Mouse (Mus musculus): ENCODE results near the gene B3gnt3. TPM values are rescaled to one million over a fixed set of nuclear protein-coding genes. Genes with fewer than 3 reads are reported as not detected.
A peak's percentile ranks its signal among the peaks of the same experiment; 100 is the strongest.

The B3gnt3 gene
- polyA plus RNA-seq, 1 experiment from 2014 or later, result 0.42 TPM

DNA sequence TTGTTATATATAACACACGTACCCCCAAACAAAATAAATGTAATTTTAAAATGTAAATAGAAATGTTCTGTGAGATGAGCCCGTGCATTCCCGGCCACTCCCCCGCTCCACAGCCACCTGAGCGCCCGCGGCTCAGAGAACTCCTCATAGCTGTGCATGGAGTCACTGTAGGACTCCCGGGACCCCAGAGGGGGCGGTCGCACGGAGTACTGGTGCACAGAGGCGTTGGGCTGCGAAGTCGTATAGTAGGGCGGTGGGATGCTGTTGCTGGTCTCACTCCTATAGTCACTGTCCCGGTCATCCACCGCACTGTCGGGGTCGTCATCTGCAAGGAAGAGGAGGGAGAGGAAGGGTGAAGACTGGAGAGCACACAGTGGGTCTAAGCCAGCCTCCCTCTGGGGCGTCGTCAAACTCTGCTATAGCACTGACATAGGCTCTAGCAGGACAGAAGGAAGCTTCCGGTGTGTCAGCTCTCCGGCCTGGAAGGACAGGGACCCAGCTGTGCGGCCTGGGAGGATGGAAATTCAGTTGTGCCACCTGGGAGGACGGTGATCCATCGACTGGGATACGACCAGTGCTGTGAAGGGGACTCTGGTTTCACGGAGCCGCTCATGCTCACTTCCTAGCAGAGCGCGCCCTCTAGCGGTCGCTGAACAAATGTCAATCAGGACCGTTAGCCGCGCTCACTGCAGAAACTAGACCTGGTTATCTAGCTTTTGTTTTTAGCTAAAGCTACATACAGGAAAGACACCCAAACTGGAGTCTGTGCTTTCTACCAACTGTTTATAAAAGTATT is 41.1 kb downstream of the B3gnt3 start:
- no peaks in the 10 kb centered on the region for H3K9me3 ChIP-seq
- peaks cover under 1% of the 10 kb centered on the region; the same call in 1 of the 2 replicates for H3K4me1 ChIP-seq (replicated peaks)
- H3K36me3 ChIP-seq, result peaks cover 65% of the 10 kb centered on the region
- no peak overlapping the region for H3K4me3 ChIP-seq
- WGBS, result 8% methylated on average over 36 of the region's 36 CpGs
- H3K27ac ChIP-seq (replicated peaks), result no peak overlapping the region
- H3K4me2 ChIP-seq, result no peak overlapping the region
- H3K9ac ChIP-seq, result no peak overlapping the region
- peak; percentile 52 for ATAC-seq (ENCODE audit: low read depth)
- peaks cover 76% of the 10 kb centered on the region for H3K27me3 ChIP-seq

DNA sequence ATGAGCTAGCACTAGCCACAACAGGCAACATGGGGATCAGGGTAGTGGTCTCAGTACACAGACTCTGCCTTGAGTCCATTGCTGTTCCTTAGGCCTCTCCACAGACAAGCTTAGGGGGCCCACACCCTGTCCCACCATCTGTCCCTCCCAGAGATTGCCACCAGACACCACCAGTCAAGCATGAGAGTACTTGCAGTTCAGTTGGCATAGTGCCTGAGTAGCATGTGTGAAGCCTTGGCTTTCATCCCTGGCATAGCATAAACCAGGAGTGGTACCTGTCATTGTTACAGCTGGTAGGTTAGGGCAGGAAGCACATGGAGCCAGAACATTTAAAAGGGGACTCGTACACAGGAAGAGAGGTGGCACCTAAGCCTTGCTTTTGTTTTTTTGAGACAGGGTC is 41.8 kb downstream of the B3gnt3 start:
- Histone ChIP-seq H3K4me3 (no peak overlapping the region), H3K4me2 (no peak overlapping the region), H3K27ac (replicated peaks) (no peak overlapping the region), H3K4me1 (replicated peaks) (0 out of 2 replicates have a peak, but pooled peaks cover 2% of the 10 kb centered on the region), H3K36me3 (peaks cover 68% of the 10 kb centered on the region), H3K9me3 (no peaks in the 10 kb centered on the region), H3K9ac (no peak overlapping the region), H3K27me3 (peaks cover 84% of the 10 kb centered on the region)
- 78% methylated on average over 1 of the region's 1 CpGs for WGBS
- ATAC-seq (ENCODE audit: low read depth), result no peak

DNA sequence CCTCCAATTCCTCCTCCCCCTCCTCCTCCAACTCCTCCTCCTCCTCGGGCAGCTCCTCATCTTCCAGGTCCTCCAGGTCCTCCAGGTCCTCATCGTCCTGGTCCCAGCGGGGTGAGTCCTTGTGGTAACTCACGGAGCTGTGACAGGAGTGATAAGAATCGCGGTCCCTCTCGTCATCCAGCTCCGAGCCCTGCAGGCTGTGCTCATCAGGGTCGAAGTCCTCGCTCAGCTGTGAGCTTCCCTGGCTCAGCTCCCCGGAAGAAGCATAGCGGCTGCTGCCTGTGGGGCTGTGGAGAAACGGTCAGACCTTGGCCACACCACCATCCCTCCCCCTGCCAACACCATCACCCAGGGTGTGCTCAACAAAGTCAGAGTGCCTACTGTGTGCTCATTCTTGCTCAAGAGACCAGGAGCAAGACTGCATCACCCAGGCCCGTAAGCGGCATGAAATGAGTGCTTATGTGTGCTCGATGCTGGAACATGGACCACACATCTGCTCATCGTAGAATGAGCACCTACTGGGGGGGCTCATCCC is 43.0 kb downstream of the B3gnt3 start:
- Histone ChIP-seq H3K4me1 (replicated peaks) (0 out of 2 replicates have a peak, but pooled peaks cover 4% of the 10 kb centered on the region), H3K27me3 (peaks cover 86% of the 10 kb centered on the region), H3K27ac (replicated peaks) (no peak overlapping the region), H3K9ac (no peak overlapping the region), H3K4me2 (no peak overlapping the region), H3K9me3 (no peaks in the 10 kb centered on the region), H3K4me3 (no peak overlapping the region), H3K36me3 (peaks cover 71% of the 10 kb centered on the region)
- 30% methylated on average over 17 of the region's 17 CpGs for WGBS
- ATAC-seq (ENCODE audit: low read depth), result no peak

DNA sequence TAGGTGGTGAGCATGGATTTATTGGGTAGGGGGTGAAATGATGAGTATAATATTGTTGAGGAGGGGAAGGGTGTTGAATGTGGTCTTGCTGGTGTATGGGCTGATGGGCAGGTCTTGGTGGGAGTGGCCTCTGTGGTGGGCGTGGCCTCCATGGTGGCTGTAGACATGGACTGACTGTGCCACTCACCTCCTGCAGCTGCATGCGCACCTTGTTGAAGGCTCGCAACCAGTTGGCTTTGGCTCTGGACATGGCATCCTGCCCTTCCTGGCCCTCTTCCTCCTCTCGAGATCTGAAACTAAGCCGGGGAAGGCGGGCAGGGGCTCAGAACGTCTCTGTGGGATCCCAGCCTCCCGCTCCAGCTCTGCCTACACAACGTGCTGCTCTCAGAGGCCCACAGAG is 43.8 kb downstream of the B3gnt3 start:
- peaks cover 86% of the 10 kb centered on the region for H3K27me3 ChIP-seq
- no peak overlapping the region for H3K4me2 ChIP-seq
- H3K9me3 ChIP-seq, result no peaks in the 10 kb centered on the region
- no peak overlapping the region for H3K9ac ChIP-seq
- 25% methylated on average over 9 of the region's 9 CpGs for WGBS
- H3K4me1 ChIP-seq (replicated peaks), result 0 out of 2 replicates have a peak, but pooled peaks cover 4% of the 10 kb centered on the region
- no peak for ATAC-seq (ENCODE audit: low read depth)
- no peak overlapping the region for H3K27ac ChIP-seq (replicated peaks)
- peaks cover 70% of the 10 kb centered on the region for H3K36me3 ChIP-seq
- H3K4me3 ChIP-seq, result no peak overlapping the region

DNA sequence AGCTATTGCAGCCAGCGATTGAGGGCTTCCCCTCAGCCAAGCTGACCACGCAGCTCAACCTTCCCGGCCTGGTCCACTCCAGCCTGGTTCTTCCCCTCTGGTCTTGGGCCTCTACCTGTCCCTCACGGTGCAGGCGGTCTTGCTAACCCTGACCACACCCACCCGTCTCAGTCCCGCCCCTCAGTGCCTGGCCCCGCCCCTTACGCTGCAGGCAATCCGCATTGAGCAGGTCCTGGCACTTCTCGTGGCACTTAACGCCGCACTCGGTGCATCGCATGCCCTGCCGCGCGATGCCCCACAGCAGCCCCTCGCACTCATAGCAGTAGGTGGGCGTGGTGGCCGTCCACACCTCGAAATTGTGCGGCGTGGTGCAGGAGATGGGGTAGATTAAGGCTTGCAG is 47.0 kb downstream of the B3gnt3 start:
- Histone ChIP-seq H3K36me3 (peaks cover 81% of the 10 kb centered on the region), H3K27ac (replicated peaks) (no peak overlapping the region), H3K4me2 (peak overlapping the region; percentile 32), H3K4me3 (no peak overlapping the region), H3K9ac (0 out of 2 replicates have a peak overlapping the region, but pooled peaks have one; percentile 22), H3K27me3 (peaks cover 79% of the 10 kb centered on the region), H3K9me3 (no peaks in the 10 kb centered on the region), H3K4me1 (replicated peaks) (0 out of 2 replicates have a peak, but pooled peaks cover 4% of the 10 kb centered on the region)
- 3% methylated on average over 24 of the region's 24 CpGs for WGBS
- no peak for ATAC-seq (ENCODE audit: low read depth)

DNA sequence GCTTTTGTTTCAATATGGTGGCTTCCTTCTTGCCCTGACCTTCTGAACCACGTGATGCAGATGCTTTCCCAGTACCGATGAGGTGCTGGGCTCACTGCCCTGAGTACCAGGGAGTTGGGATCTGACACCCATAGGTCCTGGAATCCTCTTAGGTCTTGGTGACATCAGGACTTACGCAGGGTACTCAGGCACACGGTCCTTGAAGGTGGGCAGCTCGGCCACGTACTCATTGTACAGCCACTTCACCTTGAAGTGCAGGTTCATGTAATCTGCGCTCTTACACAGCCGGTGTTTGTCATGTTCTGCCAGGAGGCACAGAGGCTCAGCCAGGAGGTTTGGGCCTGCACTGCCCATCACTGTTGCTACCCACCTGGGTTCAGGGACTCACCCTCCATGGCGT is 56.1 kb downstream of the B3gnt3 start:
- WGBS, result 79% methylated on average over 9 of the region's 9 CpGs
- Histone ChIP-seq H3K27me3 (0 out of 2 replicates have a peak, but pooled peaks cover 15% of the 10 kb centered on the region), H3K27ac (replicated peaks) (no peak overlapping the region), H3K9ac (no peak overlapping the region), H3K9me3 (no peaks in the 10 kb centered on the region), H3K36me3 (peaks cover 82% of the 10 kb centered on the region), H3K4me2 (no peak overlapping the region), H3K4me1 (replicated peaks) (no peaks in the 10 kb centered on the region), H3K4me3 (no peak overlapping the region)
- no peak for ATAC-seq (ENCODE audit: low read depth)

Other genes starting within 250 kb of the B3gnt3 start
- 127 and 145 TPM in 2 replicates for gene Abhd8, start 238.1 kb downstream of the B3gnt3 start, polyA plus RNA-seq (2015; fragmentation: Nextera tagmentation; extraction: Ambion mirVana)
- 208 and 237 TPM in 2 replicates for gene Mrpl34, start 236.8 kb downstream of the B3gnt3 start, polyA plus RNA-seq (2015; fragmentation: Nextera tagmentation; extraction: Ambion mirVana)
- gene Dda1, start 232.6 kb downstream of the B3gnt3 start, polyA plus RNA-seq (2015; fragmentation: Nextera tagmentation; extraction: Ambion mirVana), result 217 and 231 TPM in 2 replicates
- gene Ano8, start 215.8 kb downstream of the B3gnt3 start, polyA plus RNA-seq (2015; fragmentation: Nextera tagmentation; extraction: Ambion mirVana), result 6.1 and 7.8 TPM in 2 replicates
- gene Gtpbp3, start 213.7 kb downstream of the B3gnt3 start, polyA plus RNA-seq (2015; fragmentation: Nextera tagmentation; extraction: Ambion mirVana), result 12.0 and 15.5 TPM in 2 replicates
- 20.8 and 22.2 TPM in 2 replicates for gene Plvap, start 190.0 kb downstream of the B3gnt3 start, polyA plus RNA-seq (2015; fragmentation: Nextera tagmentation; extraction: Ambion mirVana)
- gene Ccdc194, start 176.1 kb downstream of the B3gnt3 start, polyA plus RNA-seq (2015; fragmentation: Nextera tagmentation; extraction: Ambion mirVana), result 0.17 and 0.24 TPM in 2 replicates
- gene Bst2, start 164.3 kb downstream of the B3gnt3 start, polyA plus RNA-seq (2015; fragmentation: Nextera tagmentation; extraction: Ambion mirVana), result 16.0 and 23.4 TPM in 2 replicates
- gene Mvb12a, start 158.9 kb downstream of the B3gnt3 start, polyA plus RNA-seq (2015; fragmentation: Nextera tagmentation; extraction: Ambion mirVana), result 56.2 and 60.7 TPM in 2 replicates
- 0.25 TPM in 1 of 2 replicates, not detected in the other for gene Tmem221, start 142.9 kb downstream of the B3gnt3 start, polyA plus RNA-seq (2015; fragmentation: Nextera tagmentation; extraction: Ambion mirVana)
- not detected in 2 replicates for gene Nxnl1, start 135.2 kb downstream of the B3gnt3 start, polyA plus RNA-seq (2015; fragmentation: Nextera tagmentation; extraction: Ambion mirVana)
- gene Slc27a1, start 132.9 kb downstream of the B3gnt3 start, polyA plus RNA-seq (2015; fragmentation: Nextera tagmentation; extraction: Ambion mirVana), result 81.7 and 82.0 TPM in 2 replicates
- gene Pgls, start 109.6 kb downstream of the B3gnt3 start, polyA plus RNA-seq (2015; fragmentation: Nextera tagmentation; extraction: Ambion mirVana), result 191 and 213 TPM in 2 replicates
- gene Fam129c, start 104.1 kb downstream of the B3gnt3 start, polyA plus RNA-seq (2015; fragmentation: Nextera tagmentation; extraction: Ambion mirVana), result 7.8 and 8.5 TPM in 2 replicates
- 66.8 and 67.2 TPM in 2 replicates for gene Colgalt1, start 90.8 kb downstream of the B3gnt3 start, polyA plus RNA-seq (2015; fragmentation: Nextera tagmentation; extraction: Ambion mirVana)
- 16.6 and 17.7 TPM in 2 replicates for gene Unc13a, start 30.0 kb downstream of the B3gnt3 start, polyA plus RNA-seq (2015; fragmentation: Nextera tagmentation; extraction: Ambion mirVana)
- gene Jak3, start 25.5 kb downstream of the B3gnt3 start, polyA plus RNA-seq (2015; fragmentation: Nextera tagmentation; extraction: Ambion mirVana), result 3.9 and 4.0 TPM in 2 replicates
- gene Insl3, start 12.6 kb downstream of the B3gnt3 start, polyA plus RNA-seq (2015; fragmentation: Nextera tagmentation; extraction: Ambion mirVana), result 0.46 and 1.0 TPM in 2 replicates
- 54.2 and 55.0 TPM in 2 replicates for gene Fcho1, start 23.9 kb upstream of the B3gnt3 start, polyA plus RNA-seq (2015; fragmentation: Nextera tagmentation; extraction: Ambion mirVana)
- 5.9 and 7.0 TPM in 2 replicates for gene Zfp709, start 180.2 kb upstream of the B3gnt3 start, polyA plus RNA-seq (2015; fragmentation: Nextera tagmentation; extraction: Ambion mirVana)
- gene Zfp882, start 206.8 kb upstream of the B3gnt3 start, polyA plus RNA-seq (2015; fragmentation: Nextera tagmentation; extraction: Ambion mirVana), result 12.5 and 15.0 TPM in 2 replicates
- gene Zfp617, start 206.8 kb upstream of the B3gnt3 start, polyA plus RNA-seq (2015; fragmentation: Nextera tagmentation; extraction: Ambion mirVana), result 32.4 and 37.9 TPM in 2 replicates
- 16.6 and 18.1 TPM in 2 replicates for gene Zfp961, start 249.2 kb upstream of the B3gnt3 start, polyA plus RNA-seq (2015; fragmentation: Nextera tagmentation; extraction: Ambion mirVana)